Mouse (Mus musculus) lung, postnatal 0 days (tissue): ENCODE results near the gene Cd47. TPM values are rescaled to one million over a fixed set of nuclear protein-coding genes. Genes with fewer than 3 reads are reported as not detected.
A peak's percentile ranks its signal among the peaks of the same experiment; 100 is the strongest.

Experiments used
- ATAC-seq: fragments of 200-750 bp; cut with Nextera tagmentation; 2 replicates; pipeline ENCODE4 v1.8.0; 2017; ENCODE audit warnings: moderate library complexity
- DNase-seq: peaks from one replicate; pipeline ENCODE4 v3.0.0-alpha.2; 2016; ENCODE audit warnings: low spot score
- H3K27ac ChIP-seq: fragments of 300-500 bp; sonication (generic); 2 replicates; pipeline ENCODE4 v1.5.1; 2014; ENCODE audit warnings: antibody characterized with exemption, mild to moderate bottlenecking, low read length, mixed read lengths
- H3K27me3 ChIP-seq: fragments of 300-500 bp; sonication (generic); replicated peaks from 2 replicates; pipeline ENCODE4 v1.6.1; 2014; ENCODE audit warnings: low read length, mixed read lengths; ENCODE audit not compliant: insufficient read depth
- H3K36me3 ChIP-seq: fragments of 300-500 bp; sonication (generic); 2 replicates; pipeline ENCODE4 v1.6.1; 2014; ENCODE audit warnings: low read length, mixed read lengths; ENCODE audit not compliant: insufficient read depth
- H3K4me1 ChIP-seq: fragments of 300-500 bp; sonication (generic); 2 replicates; pipeline ENCODE4 v1.6.1; 2014; ENCODE audit warnings: antibody characterized with exemption, low read depth, low read length, mixed read lengths; ENCODE audit not compliant: insufficient read depth
- H3K4me2 ChIP-seq: fragments of 300-500 bp; sonication (generic); replicated peaks from 2 replicates; pipeline ENCODE4 v1.6.1; 2014; ENCODE audit warnings: low read depth, mild to moderate bottlenecking, low read length, moderate library complexity, mixed read lengths
- H3K4me3 ChIP-seq: fragments of 300-500 bp; sonication (generic); 2 replicates; pipeline ENCODE4 v1.5.1; 2014; ENCODE audit warnings: low read depth, low read length
- H3K9ac ChIP-seq: fragments of 300-500 bp; sonication (generic); replicated peaks from 2 replicates; pipeline ENCODE4 v1.6.1; 2014; ENCODE audit warnings: low read depth, mild to moderate bottlenecking
- H3K9me3 ChIP-seq: fragments of 300-500 bp; sonication (generic); 2 replicates; pipeline ENCODE4 v1.6.1; 2016; ENCODE audit warnings: low read length, mixed read lengths
- CTCF ChIP-seq: IDR thresholded peaks from 2 replicates; pipeline ENCODE4 v1.5.1; 2016; ENCODE audit warnings: antibody characterized with exemption, mild to moderate bottlenecking
- EP300 ChIP-seq: IDR thresholded peaks from 2 replicates; pipeline ENCODE4 v1.6.1; 2016; ENCODE audit warnings: antibody characterized with exemption, mild to moderate bottlenecking, control low read depth
- WGBS: fragments of 180-500 bp; shearing (Covaris S2); extraction: QIAGEN DNeasy Blood & Tissue Kit; methylation state at CpG from one replicate; pipeline ENCODE4 v1.1.7; 2014; 5-methylcytosine and 5-hydroxymethylcytosine counted together
- polyA plus RNA-seq: library from polyadenylated mRNA; unstranded; fragments of >200 nt; fragmentation: Nextera tagmentation; extraction: Ambion mirVana; gene quantifications from 2 replicates; pipeline ENCODE4 v1.2.1, GENCODE M21; 2015

The Cd47 gene
- polyA plus RNA-seq, 1 experiment from 2014 or later, result 219 TPM

GRCm38 (mm10) chr16:49901395-49901794 is 101.1 kb downstream of the Cd47 start:
- Histone ChIP-seq H3K27ac (no peak overlapping the region), H3K27me3 (no peaks in the 10 kb centered on the region), H3K4me1 (peaks cover 10% of the 10 kb centered on the region), H3K9me3 (no peaks in the 10 kb centered on the region), H3K9ac (no peak overlapping the region), H3K4me2 (no peak overlapping the region), H3K36me3 (peaks cover 8% of the 10 kb centered on the region; the same call in 1 of the 2 replicates), H3K4me3 (no peak overlapping the region)
- DNase-seq (peak; percentile 52), ATAC-seq (peak; percentile 55)
- TF ChIP-seq CTCF, result no peak
- TF ChIP-seq EP300, result no peak

- Histone ChIP-seq H3K27ac (no peak overlapping the region), H3K4me3 (no peak overlapping the region), H3K9ac (no peak overlapping the region), H3K36me3 (peaks cover 6% of the 10 kb centered on the region; the same call in 1 of the 2 replicates), H3K4me1 (peaks cover 10% of the 10 kb centered on the region), H3K9me3 (no peaks in the 10 kb centered on the region), H3K27me3 (no peaks in the 10 kb centered on the region), H3K4me2 (no peak overlapping the region)
- TF ChIP-seq CTCF (no peak), EP300 (no peak)
- 94% methylated on average over 5 of the region's 5 CpGs for WGBS
- no peak for DNase-seq
- no peak for ATAC-seq
Observed at GRCm38 (mm10) chr16:49902083-49902482, 101.8 kb downstream of the Cd47 start.

- Histone ChIP-seq H3K27ac (no peak overlapping the region), H3K36me3 (peaks cover 6% of the 10 kb centered on the region; the same call in 1 of the 2 replicates), H3K27me3 (no peaks in the 10 kb centered on the region), H3K4me3 (no peak overlapping the region), H3K4me2 (no peak overlapping the region), H3K9ac (no peak overlapping the region), H3K4me1 (peaks cover 10% of the 10 kb centered on the region), H3K9me3 (no peaks in the 10 kb centered on the region)
- TF ChIP-seq EP300 (no peak), CTCF (no peak)
- ATAC-seq (no peak), DNase-seq (no peak)
- WGBS, result 82% methylated on average over 10 of the region's 10 CpGs
Observed at GRCm38 (mm10) chr16:49904248-49904930, 104.1 kb downstream of the Cd47 start.

- Histone ChIP-seq H3K4me1 (peaks cover 10% of the 10 kb centered on the region), H3K9me3 (no peaks in the 10 kb centered on the region), H3K27me3 (no peaks in the 10 kb centered on the region), H3K27ac (peak overlapping the region; percentile 69), H3K4me3 (no peak overlapping the region), H3K4me2 (no peak overlapping the region), H3K9ac (no peak overlapping the region), H3K36me3 (0 out of 2 replicates have a peak, but pooled peaks cover 6% of the 10 kb centered on the region)
- 0 out of 2 replicates have a peak, but pooled peaks have one; percentile 16 for ATAC-seq
- 35% methylated on average over 3 of the region's 3 CpGs for WGBS
- no peak for TF ChIP-seq CTCF
- no peak for TF ChIP-seq EP300
- DNase-seq, result no peak
Observed at GRCm38 (mm10) chr16:49905041-49905440, 104.7 kb downstream of the Cd47 start.

GRCm38 (mm10) chr16:49905601-49906001 is 105.3 kb downstream of the Cd47 start:
- H3K36me3 ChIP-seq, result 0 out of 2 replicates have a peak, but pooled peaks cover 6% of the 10 kb centered on the region
- no peak overlapping the region for H3K9ac ChIP-seq
- H3K4me3 ChIP-seq, result no peak overlapping the region
- H3K4me1 ChIP-seq, result peaks cover 10% of the 10 kb centered on the region
- no peak overlapping the region for H3K4me2 ChIP-seq
- ATAC-seq (peak; percentile 60), DNase-seq (peak; percentile 62)
- no peaks in the 10 kb centered on the region for H3K27me3 ChIP-seq
- H3K9me3 ChIP-seq, result no peaks in the 10 kb centered on the region
- 42% methylated on average over 8 of the region's 8 CpGs for WGBS
- H3K27ac ChIP-seq, result peak overlapping the region; percentile 69
- TF ChIP-seq EP300 (peak; percentile 63), CTCF (no peak)

GRCm38 (mm10) chr16:49906066-49906465 is 105.7 kb downstream of the Cd47 start:
- no peak overlapping the region for H3K4me2 ChIP-seq
- H3K4me3 ChIP-seq, result no peak overlapping the region
- no peaks in the 10 kb centered on the region for H3K27me3 ChIP-seq
- H3K4me1 ChIP-seq, result peaks cover 10% of the 10 kb centered on the region
- H3K27ac ChIP-seq, result peak overlapping the region; percentile 69
- no peak overlapping the region for H3K9ac ChIP-seq
- TF ChIP-seq CTCF (no peak), EP300 (no peak)
- 46% methylated on average over 5 of the region's 5 CpGs for WGBS
- 0 out of 2 replicates have a peak, but pooled peaks cover 6% of the 10 kb centered on the region for H3K36me3 ChIP-seq
- DNase-seq, result no peak
- no peaks in the 10 kb centered on the region for H3K9me3 ChIP-seq
- ATAC-seq, result peak; percentile 34; the same call in 1 of the 2 replicates
